Mouse (Mus musculus) liver, embryonic 15.5 days (tissue): ENCODE data around the gene Prg2. TPM values are rescaled to one million over a fixed set of nuclear protein-coding genes. Genes with fewer than 3 reads are reported as not detected.

Source experiments
- ATAC-seq: fragments of 200-750 bp; cut with Nextera tagmentation; 2 replicates; pipeline ENCODE4 v1.8.0; 2017; ENCODE audit warnings: moderate number of reproducible peaks, mild to moderate bottlenecking, moderate library complexity; ENCODE audit not compliant: insufficient read depth
- H3K27ac ChIP-seq: fragments of 300-500 bp; sonication (generic); replicated peaks from 2 replicates; pipeline ENCODE4 v1.5.1; 2015; ENCODE audit warnings: mild to moderate bottlenecking, inconsistent platforms
- H3K27me3 ChIP-seq: fragments of 300-500 bp; sonication (generic); 2 replicates; pipeline ENCODE4 v1.6.1; 2015; ENCODE audit warnings: mild to moderate bottlenecking, inconsistent platforms
- H3K36me3 ChIP-seq: fragments of 300-500 bp; sonication (generic); replicated peaks from 2 replicates; pipeline ENCODE4 v1.6.1; 2015; ENCODE audit warnings: moderate library complexity, mild to moderate bottlenecking, inconsistent platforms
- H3K4me1 ChIP-seq: fragments of 300-500 bp; sonication (generic); replicated peaks from 2 replicates; pipeline ENCODE4 v1.6.1; 2015; ENCODE audit warnings: inconsistent platforms
- H3K4me2 ChIP-seq: fragments of 300-500 bp; sonication (generic); 2 replicates; pipeline ENCODE4 v1.6.1; 2015; ENCODE audit warnings: moderate library complexity, mild to moderate bottlenecking, inconsistent platforms
- H3K4me3 ChIP-seq: fragments of 300-500 bp; sonication (generic); replicated peaks from 2 replicates; pipeline ENCODE4 v1.5.1; 2015; ENCODE audit warnings: mild to moderate bottlenecking, inconsistent platforms
- H3K9ac ChIP-seq: fragments of 300-500 bp; sonication (generic); 2 replicates; pipeline ENCODE4 v1.6.1; 2015; ENCODE audit warnings: moderate library complexity, mild to moderate bottlenecking, inconsistent platforms
- H3K9me3 ChIP-seq: fragments of 300-500 bp; sonication (generic); replicated peaks from 2 replicates; pipeline ENCODE4 v1.6.1; 2016; ENCODE audit warnings: inconsistent platforms
- WGBS: fragments of 180-500 bp; shearing (Covaris S2); methylation state at CpG from one replicate; pipeline ENCODE4 v1.1.7; 2015; ENCODE audit warnings: mixed read lengths; ENCODE audit not compliant: insufficient replicate concordance; 5-methylcytosine and 5-hydroxymethylcytosine counted together
- polyA plus RNA-seq: library from polyadenylated mRNA; unstranded; fragments of >200 nt; fragmentation: Nextera tagmentation; extraction: Ambion mirVana; gene quantifications from 2 replicates; pipeline ENCODE4 v1.2.1, GENCODE M21; 2015

The Prg2 gene
- polyA plus RNA-seq, 1 experiment from 2014 or later, result 68.4 TPM

DNA sequence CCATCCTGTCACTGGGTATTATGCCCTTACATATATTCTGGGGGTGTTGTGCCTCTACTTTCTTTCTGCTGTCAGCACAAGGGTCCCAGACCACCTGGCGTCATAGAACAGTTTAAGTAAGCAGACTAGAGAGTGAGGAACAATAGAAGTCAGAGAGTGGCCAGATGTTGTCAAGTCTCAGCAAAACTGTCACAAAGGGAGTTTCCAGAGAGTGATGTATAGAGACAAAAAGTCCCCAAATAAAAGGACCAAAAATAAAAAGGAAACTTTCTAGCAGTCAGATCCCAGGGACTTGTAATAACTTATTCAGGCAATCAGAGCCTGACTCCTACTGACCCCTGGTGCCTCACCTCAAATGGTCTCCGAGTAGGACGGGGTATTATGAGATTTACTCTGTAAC, 18.4 kb upstream of the Prg2 start:
- ATAC-seq, result no peak
- no peak overlapping the region for H3K27ac ChIP-seq
- WGBS, result 90% methylated on average over 3 of the region's 3 CpGs
- peaks cover 15% of the 10 kb centered on the region; the same call in 1 of the 2 replicates for H3K4me1 ChIP-seq
- no peak overlapping the region for H3K9ac ChIP-seq
- no peak overlapping the region for H3K4me3 ChIP-seq
- peaks cover 35% of the 10 kb centered on the region for H3K36me3 ChIP-seq
- no peak overlapping the region for H3K4me2 ChIP-seq
- no peaks in the 10 kb centered on the region for H3K27me3 ChIP-seq
- H3K9me3 ChIP-seq, result no peaks in the 10 kb centered on the region

GRCm38 (mm10) chr2:84962906-84963507, 17.3 kb upstream of the Prg2 start:
- H3K27ac ChIP-seq, result no peak overlapping the region
- 53% methylated on average over 6 of the region's 6 CpGs for WGBS
- peaks cover 24% of the 10 kb centered on the region for H3K36me3 ChIP-seq
- H3K4me3 ChIP-seq, result no peak overlapping the region
- H3K4me2 ChIP-seq, result no peak overlapping the region
- no peaks in the 10 kb centered on the region for H3K27me3 ChIP-seq
- no peak for ATAC-seq
- peaks cover 15% of the 10 kb centered on the region; the same call in 1 of the 2 replicates for H3K4me1 ChIP-seq
- no peak overlapping the region for H3K9ac ChIP-seq
- H3K9me3 ChIP-seq, result no peaks in the 10 kb centered on the region

GRCm38 (mm10) chr2:84964111-84964801, 16.0 kb upstream of the Prg2 start:
- no peak overlapping the region for H3K4me3 ChIP-seq
- H3K4me1 ChIP-seq, result peaks cover 15% of the 10 kb centered on the region; the same call in 1 of the 2 replicates
- H3K9ac ChIP-seq, result no peak overlapping the region
- peaks cover 12% of the 10 kb centered on the region for H3K36me3 ChIP-seq
- no peak for ATAC-seq
- H3K9me3 ChIP-seq, result no peaks in the 10 kb centered on the region
- no peak overlapping the region for H3K27ac ChIP-seq
- 76% methylated on average over 7 of the region's 7 CpGs for WGBS
- H3K27me3 ChIP-seq, result no peaks in the 10 kb centered on the region
- no peak overlapping the region for H3K4me2 ChIP-seq

DNA sequence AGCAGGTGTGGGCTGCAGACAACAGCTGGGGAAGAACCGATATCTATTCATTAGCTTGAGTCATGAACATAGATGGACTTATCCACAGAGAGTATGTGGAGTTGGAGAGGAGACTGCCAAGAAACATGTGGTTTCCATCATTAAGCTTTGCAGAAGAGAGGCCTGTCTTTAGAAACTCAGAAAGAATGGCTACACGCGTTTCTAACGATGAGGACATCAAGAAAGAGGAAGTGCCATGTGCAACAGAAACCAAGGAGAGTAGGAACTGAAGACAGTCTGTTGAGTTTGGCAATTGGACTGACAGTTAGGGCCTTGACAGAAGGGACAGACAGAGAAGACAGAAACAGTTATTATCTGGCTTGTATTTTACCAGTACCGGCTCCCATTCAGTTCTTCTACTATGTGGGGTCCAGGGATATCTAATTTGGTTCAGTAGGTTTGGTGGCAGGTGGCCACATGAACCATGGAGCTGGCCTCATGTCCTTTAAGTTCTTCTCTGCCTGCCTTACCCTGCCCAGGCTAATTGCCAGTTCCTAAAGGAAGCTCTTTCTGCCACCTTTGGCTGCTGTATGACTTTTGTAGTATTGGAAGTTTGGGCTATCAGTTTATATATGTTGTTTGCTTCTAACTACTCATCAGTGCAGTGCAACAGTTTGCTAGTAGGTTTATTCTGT, 12.8 kb upstream of the Prg2 start:
- H3K4me2 ChIP-seq, result no peak overlapping the region
- no peak overlapping the region for H3K9ac ChIP-seq
- ATAC-seq, result no peak
- no peak overlapping the region for H3K4me3 ChIP-seq
- H3K9me3 ChIP-seq, result no peaks in the 10 kb centered on the region
- no peaks in the 10 kb centered on the region for H3K36me3 ChIP-seq
- H3K27ac ChIP-seq, result peak overlapping the region; percentile 24; the same call in 1 of the 2 replicates
- no peaks in the 10 kb centered on the region for H3K27me3 ChIP-seq
- H3K4me1 ChIP-seq, result peaks cover 15% of the 10 kb centered on the region; the same call in 1 of the 2 replicates
- WGBS, result 37% methylated on average over 5 of the region's 5 CpGs

GRCm38 (mm10) chr2:84975580-84975979, 4.7 kb upstream of the Prg2 start:
- no peaks in the 10 kb centered on the region for H3K4me1 ChIP-seq
- no peak overlapping the region for H3K27ac ChIP-seq
- H3K4me3 ChIP-seq, result no peak overlapping the region
- peaks cover 13% of the 10 kb centered on the region; the same call in 1 of the 2 replicates for H3K27me3 ChIP-seq
- WGBS, result 76% methylated on average over 2 of the region's 2 CpGs
- no peak overlapping the region for H3K9ac ChIP-seq
- H3K9me3 ChIP-seq, result no peaks in the 10 kb centered on the region
- no peak for ATAC-seq
- no peaks in the 10 kb centered on the region for H3K36me3 ChIP-seq
- H3K4me2 ChIP-seq, result no peak overlapping the region

GRCm38 (mm10) chr2:84987930-84988329, 7.7 kb downstream of the Prg2 start, which contains the start of gene Prg3:
Prg3 (plus strand) TSS chr2:84988215.
- Histone ChIP-seq H3K27ac (no peak within 1 kb of the TSS), H3K4me2 (no peak within 1 kb of the TSS), H3K4me3 (no peak within 1 kb of the TSS), H3K4me1 (no peaks in the 10 kb centered on the region), H3K9ac (no peak within 1 kb of the TSS), H3K9me3 (no peaks in the 10 kb centered on the region), H3K36me3 (no peaks in the 10 kb centered on the region), H3K27me3 (peaks cover 40% of the 10 kb centered on the region)
- no peak for ATAC-seq
- WGBS, result 15% methylated on average over 1 of the region's 1 CpGs

GRCm38 (mm10) chr2:84996376-84996775, 16.1 kb downstream of the Prg2 start:
- Histone ChIP-seq H3K9me3 (no peaks in the 10 kb centered on the region), H3K36me3 (no peaks in the 10 kb centered on the region), H3K27me3 (peaks cover 27% of the 10 kb centered on the region), H3K4me2 (no peak overlapping the region), H3K4me1 (peaks cover 42% of the 10 kb centered on the region), H3K9ac (no peak overlapping the region), H3K4me3 (no peak overlapping the region), H3K27ac (peak overlapping the region; percentile 49)
- ATAC-seq, result peak; percentile 74
- 13% methylated on average over 2 of the region's 2 CpGs for WGBS

- Histone ChIP-seq H3K9ac (no peak overlapping the region), H3K9me3 (no peaks in the 10 kb centered on the region), H3K36me3 (no peaks in the 10 kb centered on the region), H3K27ac (peak overlapping the region; percentile 14; the same call in 1 of the 2 replicates), H3K4me1 (peaks cover 44% of the 10 kb centered on the region), H3K27me3 (peaks cover 15% of the 10 kb centered on the region; the same call in 1 of the 2 replicates), H3K4me2 (peak overlapping the region; percentile 23; the same call in 1 of the 2 replicates), H3K4me3 (no peak overlapping the region)
- peak; percentile 53; the same call in 1 of the 2 replicates for ATAC-seq
- WGBS, result 66% methylated on average over 3 of the region's 3 CpGs
Measured at GRCm38 (mm10) chr2:84999486-85000181, 19.4 kb downstream of the Prg2 start.

GRCm38 (mm10) chr2:85001497-85001896, 21.2 kb downstream of the Prg2 start:
- no peak overlapping the region for H3K9ac ChIP-seq
- 63% methylated on average over 13 of the region's 13 CpGs for WGBS
- H3K4me3 ChIP-seq, result no peak overlapping the region
- no peak overlapping the region for H3K27ac ChIP-seq
- H3K36me3 ChIP-seq, result no peaks in the 10 kb centered on the region
- H3K9me3 ChIP-seq, result no peaks in the 10 kb centered on the region
- no peak for ATAC-seq
- no peak overlapping the region for H3K4me2 ChIP-seq
- 0 out of 2 replicates have a peak, but pooled peaks cover 10% of the 10 kb centered on the region for H3K27me3 ChIP-seq
- peaks cover 35% of the 10 kb centered on the region for H3K4me1 ChIP-seq

GRCm38 (mm10) chr2:85002575-85002974, 22.3 kb downstream of the Prg2 start:
- ATAC-seq, result no peak
- WGBS, result 73% methylated on average over 8 of the region's 8 CpGs

More at GRCm38 (mm10) chr2:85002575-85002974, 22.3 kb downstream of the Prg2 start:
- H3K27ac ChIP-seq, result 0 out of 2 replicates have a peak overlapping the region, but pooled peaks have one; percentile 14
- H3K9me3 ChIP-seq, result no peaks in the 10 kb centered on the region
- H3K4me3 ChIP-seq, result no peak overlapping the region
- no peaks in the 10 kb centered on the region for H3K36me3 ChIP-seq
- H3K9ac ChIP-seq, result no peak overlapping the region
- peaks cover 10% of the 10 kb centered on the region; the same call in 1 of the 2 replicates for H3K27me3 ChIP-seq
- H3K4me2 ChIP-seq, result no peak overlapping the region
- peaks cover 40% of the 10 kb centered on the region for H3K4me1 ChIP-seq
